Mouse (Mus musculus): ENCODE results near the gene Tmco4.
"Not testable (repeated sequence)": the region's sequence is repeated elsewhere in the genome, so short reads cannot be mapped to it uniquely, and the experiment has no call there.

The Tmco4 gene

GRCm38 (mm10) chr4:138973719-138974115 lies 1.0 kb downstream of the Tmco4 start:
- no peak for DNase-seq (ENCODE audit: low spot score)

GRCm38 (mm10) chr4:138974540-138974939 lies 1.9 kb downstream of the Tmco4 start:
- DNase-seq (ENCODE audit: low spot score) = not testable (repeated sequence)

- DNase-seq (ENCODE audit: low spot score) = no peak
These were observed 2.5 kb downstream of the Tmco4 start for GRCm38 (mm10) chr4:138975194-138975593.

- DNase-seq (ENCODE audit: low spot score) = no peak
These were observed 3.4 kb downstream of the Tmco4 start for GRCm38 (mm10) chr4:138976046-138976445.

- DNase-seq (ENCODE audit: low spot score) = no peak
These were observed 7.3 kb downstream of the Tmco4 start for GRCm38 (mm10) chr4:138980021-138980420.

GRCm38 (mm10) chr4:138980771-138981420 lies 8.2 kb downstream of the Tmco4 start:
- no peak for DNase-seq (ENCODE audit: low spot score)

- no peak for DNase-seq (ENCODE audit: low spot score)
These were observed 10.7 kb downstream of the Tmco4 start for GRCm38 (mm10) chr4:138983422-138983821.

- DNase-seq (ENCODE audit: low spot score) = no peak
These were observed 12.1 kb downstream of the Tmco4 start for GRCm38 (mm10) chr4:138984744-138985143.

GRCm38 (mm10) chr4:138986280-138986679 lies 13.6 kb downstream of the Tmco4 start:
- DNase-seq (ENCODE audit: low spot score) = no peak

GRCm38 (mm10) chr4:138994389-138994788 lies 21.7 kb downstream of the Tmco4 start:
- DNase-seq (ENCODE audit: low spot score) = no peak

GRCm38 (mm10) chr4:138996410-138996809 lies 23.7 kb downstream of the Tmco4 start:
- DNase-seq (ENCODE audit: low spot score) = no peak

GRCm38 (mm10) chr4:138997121-138997520 lies 24.4 kb downstream of the Tmco4 start:
- no peak for DNase-seq (ENCODE audit: low spot score)

- no peak for DNase-seq (ENCODE audit: low spot score)
These were observed 25.9 kb downstream of the Tmco4 start for GRCm38 (mm10) chr4:138998611-138999010.

- DNase-seq (ENCODE audit: low spot score) = no peak
These were observed 28.3 kb downstream of the Tmco4 start for GRCm38 (mm10) chr4:139001026-139001425.

GRCm38 (mm10) chr4:139001433-139001832 lies 28.7 kb downstream of the Tmco4 start:
- DNase-seq (ENCODE audit: low spot score) = no peak

GRCm38 (mm10) chr4:139004067-139004466 lies 31.4 kb downstream of the Tmco4 start:
- no peak for DNase-seq (ENCODE audit: low spot score)

GRCm38 (mm10) chr4:139005214-139005613 lies 32.5 kb downstream of the Tmco4 start:
- no peak for DNase-seq (ENCODE audit: low spot score)

- DNase-seq (ENCODE audit: low spot score) = no peak
These were observed 34.7 kb downstream of the Tmco4 start for GRCm38 (mm10) chr4:139007353-139007752.

- DNase-seq (ENCODE audit: low spot score) = no peak
These were observed 35.4 kb downstream of the Tmco4 start for GRCm38 (mm10) chr4:139007981-139008536.

GRCm38 (mm10) chr4:139011201-139011702 lies 38.6 kb downstream of the Tmco4 start:
- DNase-seq (ENCODE audit: low spot score) = no peak

- no peak for DNase-seq (ENCODE audit: low spot score)
These were observed 40.6 kb downstream of the Tmco4 start for GRCm38 (mm10) chr4:139013281-139013680.

GRCm38 (mm10) chr4:139014793-139015192 lies 42.1 kb downstream of the Tmco4 start:
- no peak for DNase-seq (ENCODE audit: low spot score)

GRCm38 (mm10) chr4:139018388-139018787 lies 45.7 kb downstream of the Tmco4 start:
- no peak for DNase-seq (ENCODE audit: low spot score)

GRCm38 (mm10) chr4:139018976-139019375 lies 46.3 kb downstream of the Tmco4 start:
- no peak for DNase-seq (ENCODE audit: low spot score)

All from ovary, postnatal 14 days (tissue).